In the genomic region with DNA sequence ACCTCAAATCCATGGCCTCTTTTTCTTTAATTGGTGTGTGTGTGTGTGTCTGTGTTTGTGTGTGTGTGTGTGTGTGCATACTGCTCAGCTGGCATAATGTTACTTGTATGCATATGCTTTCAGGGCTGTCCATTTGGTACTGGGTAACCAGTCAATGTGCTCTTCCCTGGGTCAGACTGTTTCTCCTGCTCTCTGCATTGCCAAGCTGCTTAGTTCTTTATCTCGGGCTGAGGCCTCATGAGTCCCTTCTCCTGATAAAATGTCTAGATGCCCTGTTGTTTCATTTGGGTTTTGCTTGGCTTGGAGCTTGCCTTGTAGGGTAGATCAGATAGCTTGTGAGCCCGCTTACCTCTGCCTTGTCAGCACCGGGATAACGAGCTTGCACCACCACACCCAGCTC, we compare ENCODE assay signal across 25 mouse cellular contexts. TPM values are rescaled to one million over a fixed set of nuclear protein-coding genes. Genes with fewer than 3 reads are reported as not detected.
"Had no signal": no experiment of that assay in that cellular context is flagged by ENCODE, and none has a peak within 500 bp of the region (broad histone marks: within the 10 kb centered on the region; RNA-seq: fewer than 3 reads in every experiment).

No protein-coding gene starts in this region.

- H3K9ac ChIP-seq: liver, embryonic 15.5 days; lung, embryonic 14.5 days; midbrain, embryonic 13.5 days; neural tube, embryonic 13.5 days; neural tube, embryonic 15.5 days had no signal

- H3K36me3 ChIP-seq: liver, embryonic 15.5 days; midbrain, embryonic 13.5 days; neural tube, embryonic 13.5 days; neural tube, embryonic 15.5 days had no signal

- H3K27ac ChIP-seq: liver, embryonic 15.5 days; macrophage; midbrain, embryonic 13.5 days; neural tube, embryonic 13.5 days; neural tube, embryonic 15.5 days had no signal

- H3K4me3 ChIP-seq: liver, embryonic 15.5 days; megakaryocyte, embryonic 14.5 days; midbrain, embryonic 13.5 days; myocyte; neural tube, embryonic 13.5 days; neural tube, embryonic 15.5 days had no signal

- H3K4me2 ChIP-seq: liver, embryonic 15.5 days; lung, embryonic 14.5 days; midbrain, embryonic 11.5 days; midbrain, embryonic 13.5 days; neural tube, embryonic 13.5 days; neural tube, embryonic 15.5 days had no signal

- H3K4me1 ChIP-seq: megakaryocyte, embryonic 14.5 days; midbrain, embryonic 13.5 days; neural tube, embryonic 13.5 days; neural tube, embryonic 15.5 days had no signal

- H3K9me3 ChIP-seq: liver, embryonic 15.5 days; megakaryocyte, embryonic 14.5 days; midbrain, embryonic 13.5 days; neural tube, embryonic 13.5 days; neural tube, embryonic 15.5 days had no signal

- ATAC-seq: midbrain, embryonic 13.5 days; midbrain, embryonic 16.5 days had no signal

- DNase-seq: lung, adult 18-20 months; lung, embryonic 14.5 days; lung, postnatal 10 days; lung, postnatal 36 days; right cerebral cortex, adult 18-20 months; right cerebral cortex, postnatal 25 days; right cerebral cortex, postnatal 4 days; spleen, adult 18-20 months; thymus, adult 18-20 months; thymus, postnatal 14 days; thymus, postnatal 36 days had no signal

- H3K27me3 ChIP-seq: liver, embryonic 15.5 days; midbrain, embryonic 13.5 days; neural tube, embryonic 13.5 days; neural tube, embryonic 15.5 days had no signal

RNA-seq across cellular contexts. Expression of gene 5830473C10Rik, which starts 2.0 kb away (rescaled TPM):
- total RNA-seq: megakaryocyte progenitor cell, adult 5-6 weeks had no signal
- polyA plus RNA-seq: macrophage; midbrain, embryonic 11.5 days; midbrain, embryonic 13.5 days; midbrain, embryonic 16.5 days; myocyte; neural tube, embryonic 11.5 days; neural tube, embryonic 13.5 days; small intestine, adult 2 months; thymus, postnatal 0 days had no signal

RNA-seq across cellular contexts. Expression of gene Afm, which starts 44.1 kb away (rescaled TPM):
- total RNA-seq: megakaryocyte progenitor cell, adult 5-6 weeks had no signal
- polyA plus RNA-seq: lung, embryonic 14.5 days; lung, embryonic 16.5 days; macrophage; midbrain, embryonic 11.5 days; midbrain, embryonic 13.5 days; midbrain, embryonic 16.5 days; myocyte; neural tube, embryonic 11.5 days; neural tube, embryonic 13.5 days; neural tube, embryonic 15.5 days; small intestine, adult 2 months; thymus, postnatal 0 days had no signal
